Mouse (Mus musculus): Measurements from ENCODE around the gene Serping1. TPM values are rescaled to one million over a fixed set of nuclear protein-coding genes. Genes with fewer than 3 reads are reported as not detected.
A peak's percentile ranks its signal among the peaks of the same experiment; 100 is the strongest.
"Not testable (repeated sequence)": the region's sequence is repeated elsewhere in the genome, so short reads cannot be mapped to it uniquely, and the experiment has no call there.

Serping1 gene
- polyA plus RNA-seq, 1 experiment from 2014 or later: 47.0 TPM

GRCm38 (mm10) chr2:84735346-84735920, 39.8 kb downstream of the Serping1 start:
- WGBS: 14% methylated on average over 7 of the region's 7 CpGs
- peak overlapping the region; percentile 66 for H3K4me2 ChIP-seq

DNA sequence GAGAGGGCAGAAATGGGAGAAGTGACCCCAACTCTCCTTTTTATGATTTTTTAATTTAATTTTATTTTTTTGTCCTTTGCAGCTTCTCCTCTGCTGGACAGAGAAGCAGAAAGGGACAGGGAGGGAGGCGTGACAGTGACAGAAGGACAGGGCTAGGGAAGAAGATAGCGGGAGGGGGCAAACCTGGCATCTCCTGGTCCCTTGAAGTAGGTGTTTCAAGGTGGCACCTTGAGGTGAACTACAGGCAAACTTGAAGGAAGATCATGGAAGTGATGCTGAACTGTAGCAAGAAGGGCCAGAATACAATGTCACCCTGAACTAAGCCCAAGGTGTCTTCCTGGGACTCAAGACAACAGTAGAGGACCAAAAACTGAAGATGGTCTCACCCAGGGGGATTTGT, 40.3 kb downstream of the Serping1 start:
- Histone ChIP-seq H3K4me1 (peaks cover 65% of the 10 kb centered on the region), H3K36me3 (peaks cover under 1% of the 10 kb centered on the region; the same call in 1 of the 2 replicates), H3K4me2 (peak overlapping the region; percentile 66), H3K4me3 (peak overlapping the region; percentile 44), H3K27ac (no peak overlapping the region), H3K9me3 (no peaks in the 10 kb centered on the region), H3K27me3 (peaks cover 12% of the 10 kb centered on the region), H3K9ac (peak overlapping the region; percentile 36)
- ATAC-seq (ENCODE audit: insufficient number of reproducible peaks, low FRiP score, low TSS enrichment, low read depth): no peak
- 2% methylated on average over 2 of the region's 2 CpGs for WGBS

More at GRCm38 (mm10) chr2:84735346-84735920, 39.8 kb downstream of the Serping1 start:
- H3K36me3 ChIP-seq: peaks cover 6% of the 10 kb centered on the region; the same call in 1 of the 2 replicates
- H3K4me1 ChIP-seq: peaks cover 70% of the 10 kb centered on the region
- peak overlapping the region; percentile 44 for H3K4me3 ChIP-seq
- no peak for ATAC-seq (ENCODE audit: insufficient number of reproducible peaks, low FRiP score, low TSS enrichment, low read depth)
- no peak overlapping the region for H3K27ac ChIP-seq
- no peaks in the 10 kb centered on the region for H3K9me3 ChIP-seq
- H3K9ac ChIP-seq: no peak overlapping the region
- H3K27me3 ChIP-seq: peaks cover 12% of the 10 kb centered on the region

GRCm38 (mm10) chr2:84734351-84734864, 40.8 kb downstream of the Serping1 start:
- ATAC-seq (ENCODE audit: insufficient number of reproducible peaks, low FRiP score, low TSS enrichment, low read depth): no peak
- Histone ChIP-seq H3K4me1 (peaks cover 60% of the 10 kb centered on the region), H3K9me3 (no peaks in the 10 kb centered on the region), H3K36me3 (no peaks in the 10 kb centered on the region), H3K4me2 (peak overlapping the region; percentile 66), H3K9ac (peak overlapping the region; percentile 36), H3K27ac (peak overlapping the region; percentile 2; the same call in 1 of the 2 replicates), H3K27me3 (peaks cover 12% of the 10 kb centered on the region), H3K4me3 (peak overlapping the region; percentile 44)
- 0% methylated on average over 11 of the region's 11 CpGs for WGBS

GRCm38 (mm10) chr2:84733579-84734300, 41.5 kb downstream of the Serping1 start, which contains the start of gene Ypel4:
Gene Ypel4 (plus strand): TSS chr2:84734058.
- 1% methylated on average over 8 of the region's 8 CpGs for WGBS
- Histone ChIP-seq H3K36me3 (no peaks in the 10 kb centered on the region), H3K27ac (peak within 1 kb of the TSS; percentile 2; the same call in 1 of the 2 replicates), H3K9ac (peak within 1 kb of the TSS; percentile 36), H3K4me2 (peak within 1 kb of the TSS; percentile 66), H3K9me3 (no peaks in the 10 kb centered on the region), H3K4me1 (peaks cover 53% of the 10 kb centered on the region), H3K27me3 (peaks cover 12% of the 10 kb centered on the region), H3K4me3 (peak within 1 kb of the TSS; percentile 44)
- 0 out of 2 replicates have a peak, but pooled peaks have one; percentile 9 for ATAC-seq (ENCODE audit: insufficient number of reproducible peaks, low FRiP score, low TSS enrichment, low read depth)

GRCm38 (mm10) chr2:84732394-84732793, 42.9 kb downstream of the Serping1 start:
- Histone ChIP-seq H3K4me3 (no peak overlapping the region), H3K9ac (no peak overlapping the region), H3K4me2 (no peak overlapping the region), H3K4me1 (peaks cover 40% of the 10 kb centered on the region), H3K27me3 (peaks cover 12% of the 10 kb centered on the region), H3K9me3 (no peaks in the 10 kb centered on the region), H3K36me3 (no peaks in the 10 kb centered on the region), H3K27ac (no peak overlapping the region)
- WGBS: 75% methylated on average over 1 of the region's 1 CpGs
- no peak for ATAC-seq (ENCODE audit: insufficient number of reproducible peaks, low FRiP score, low TSS enrichment, low read depth)

GRCm38 (mm10) chr2:84731206-84731605, 44.0 kb downstream of the Serping1 start:
- no peak overlapping the region for H3K4me3 ChIP-seq

DNA sequence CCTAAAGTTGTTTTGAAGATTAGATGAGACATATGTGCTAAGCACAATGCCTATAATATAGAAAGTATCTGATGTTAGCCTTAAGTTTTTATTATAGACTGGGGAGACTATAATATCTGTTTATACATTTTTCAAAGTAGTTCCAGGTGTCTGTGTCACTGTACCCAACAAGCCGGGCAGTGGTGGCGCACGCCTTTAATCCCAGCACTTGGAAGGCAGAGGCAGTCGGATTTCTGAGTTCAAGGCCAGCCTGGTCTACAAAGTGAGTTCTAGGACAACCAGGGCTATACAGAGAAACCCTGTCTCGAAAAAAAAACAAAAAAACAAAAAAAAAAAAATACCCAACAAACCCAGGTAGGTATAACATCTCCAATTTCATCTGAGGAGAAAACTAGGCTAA, 47.1 kb downstream of the Serping1 start:
- 69% methylated on average over 5 of the region's 5 CpGs for WGBS

More at GRCm38 (mm10) chr2:84731206-84731605, 44.0 kb downstream of the Serping1 start:
- H3K27ac ChIP-seq: no peak overlapping the region
- no peak for ATAC-seq (ENCODE audit: insufficient number of reproducible peaks, low FRiP score, low TSS enrichment, low read depth)
- no peak overlapping the region for H3K4me2 ChIP-seq
- peaks cover 32% of the 10 kb centered on the region for H3K4me1 ChIP-seq
- no peaks in the 10 kb centered on the region for H3K9me3 ChIP-seq
- 81% methylated on average over 3 of the region's 3 CpGs for WGBS
- no peak overlapping the region for H3K9ac ChIP-seq
- no peaks in the 10 kb centered on the region for H3K36me3 ChIP-seq
- peaks cover 6% of the 10 kb centered on the region for H3K27me3 ChIP-seq

GRCm38 (mm10) chr2:84727172-84727858, 47.9 kb downstream of the Serping1 start, which contains the start of gene Clp1:
Gene Clp1 (minus strand): TSS chr2:84727350.
- WGBS: 1% methylated on average over 39 of the region's 39 CpGs

More for the DNA sequence above, 47.1 kb downstream of the Serping1 start:
- H3K27me3 ChIP-seq; H3K9ac ChIP-seq; ATAC-seq (ENCODE audit: insufficient number of reproducible peaks, low FRiP score, low TSS enrichment, low read depth); H3K4me2 ChIP-seq; H3K9me3 ChIP-seq; H3K4me3 ChIP-seq; H3K27ac ChIP-seq: not testable (repeated sequence)
- Histone ChIP-seq H3K36me3 (peaks cover 16% of the 10 kb centered on the region), H3K4me1 (peaks cover 16% of the 10 kb centered on the region)

DNA sequence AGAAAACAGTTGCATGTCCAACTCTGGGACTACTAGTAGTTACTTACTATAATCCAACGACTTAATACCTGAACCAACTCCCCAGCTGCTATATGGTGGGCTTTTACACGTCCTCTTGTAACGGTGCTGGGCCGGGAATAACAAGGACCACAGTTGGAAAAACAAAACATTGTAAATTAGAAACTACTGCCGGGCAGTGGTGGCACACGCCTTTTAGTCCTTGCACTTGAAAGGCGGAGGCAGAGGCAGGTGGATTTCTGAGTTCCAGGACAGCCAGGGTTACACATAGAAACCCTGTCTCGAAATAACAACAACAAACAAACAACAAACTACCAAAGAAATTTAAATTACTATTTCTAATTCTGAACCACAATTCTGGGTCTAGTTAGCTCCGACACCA, 48.5 kb downstream of the Serping1 start:
- Histone ChIP-seq H3K9me3 (no peaks in the 10 kb centered on the region), H3K4me1 (peaks cover 16% of the 10 kb centered on the region), H3K4me3 (peak overlapping the region; percentile 55), H3K27ac (no peak overlapping the region), H3K36me3 (peaks cover 19% of the 10 kb centered on the region), H3K4me2 (peak overlapping the region; percentile 70), H3K27me3 (peaks cover 2% of the 10 kb centered on the region; the same call in 1 of the 2 replicates), H3K9ac (peak overlapping the region; percentile 44)
- ATAC-seq (ENCODE audit: insufficient number of reproducible peaks, low FRiP score, low TSS enrichment, low read depth): no peak
- WGBS: under 1% methylated on average over 9 of the region's 9 CpGs

More at GRCm38 (mm10) chr2:84727172-84727858, 47.9 kb downstream of the Serping1 start, which contains the start of gene Clp1:
- H3K4me1 ChIP-seq: peaks cover 16% of the 10 kb centered on the region
- no peaks in the 10 kb centered on the region for H3K9me3 ChIP-seq
- peak within 1 kb of the TSS; percentile 55 for H3K4me3 ChIP-seq
- peak within 1 kb of the TSS; percentile 70 for H3K4me2 ChIP-seq
- ATAC-seq (ENCODE audit: insufficient number of reproducible peaks, low FRiP score, low TSS enrichment, low read depth): peak; percentile 93
- H3K36me3 ChIP-seq: peaks cover 18% of the 10 kb centered on the region
- peak within 1 kb of the TSS; percentile 87 for H3K27ac ChIP-seq
- H3K9ac ChIP-seq: peak within 1 kb of the TSS; percentile 50
- peaks cover 2% of the 10 kb centered on the region; the same call in 1 of the 2 replicates for H3K27me3 ChIP-seq

DNA sequence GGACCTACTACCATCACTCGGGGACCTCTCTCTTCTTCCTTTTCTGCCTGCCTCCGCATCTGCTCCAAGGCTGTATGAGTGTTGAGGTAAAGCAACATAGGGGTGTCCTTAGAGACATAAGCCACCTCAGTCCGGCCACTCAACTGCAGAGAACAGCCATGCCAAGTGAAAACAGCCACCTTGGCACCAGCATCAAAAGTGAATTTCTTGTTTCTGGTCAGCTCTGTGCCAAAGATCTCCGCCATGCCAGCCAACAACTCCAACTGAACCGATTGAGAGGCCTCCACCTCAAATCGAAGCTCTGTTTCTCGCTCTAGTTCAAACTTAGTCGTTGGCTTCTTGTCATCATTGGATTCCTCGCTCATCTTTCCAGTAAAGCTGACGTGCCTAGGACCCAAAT, 49.5 kb downstream of the Serping1 start:
- Histone ChIP-seq H3K9ac (no peak overlapping the region), H3K4me1 (peaks cover 16% of the 10 kb centered on the region), H3K9me3 (no peaks in the 10 kb centered on the region), H3K27ac (no peak overlapping the region), H3K4me3 (no peak overlapping the region), H3K4me2 (peak overlapping the region; percentile 70; the same call in 1 of the 2 replicates), H3K27me3 (no peaks in the 10 kb centered on the region), H3K36me3 (peaks cover 24% of the 10 kb centered on the region)
- ATAC-seq (ENCODE audit: insufficient number of reproducible peaks, low FRiP score, low TSS enrichment, low read depth): no peak
- 93% methylated on average over 10 of the region's 10 CpGs for WGBS

- no peak overlapping the region for H3K4me2 ChIP-seq
- no peaks in the 10 kb centered on the region for H3K27me3 ChIP-seq
- peaks cover 24% of the 10 kb centered on the region for H3K36me3 ChIP-seq
- H3K4me1 ChIP-seq: peaks cover 16% of the 10 kb centered on the region
- no peak overlapping the region for H3K4me3 ChIP-seq
- H3K27ac ChIP-seq: no peak overlapping the region
- no peaks in the 10 kb centered on the region for H3K9me3 ChIP-seq
- WGBS: 94% methylated on average over 14 of the region's 14 CpGs
- no peak for ATAC-seq (ENCODE audit: insufficient number of reproducible peaks, low FRiP score, low TSS enrichment, low read depth)
- no peak overlapping the region for H3K9ac ChIP-seq
Observed at GRCm38 (mm10) chr2:84723856-84724255, 51.4 kb downstream of the Serping1 start.
